Mouse (Mus musculus) stomach, embryonic 16.5 days (tissue): Measurements from ENCODE around the gene Creg2. TPM values are rescaled to one million over a fixed set of nuclear protein-coding genes. Genes with fewer than 3 reads are reported as not detected.

ENCODE experiments used
- ATAC-seq: fragments of 200-750 bp; cut with Nextera tagmentation; 2 replicates; pipeline ENCODE4 v1.8.0; 2017; ENCODE audit warnings: moderate number of reproducible peaks, moderate TSS enrichment; ENCODE audit not compliant: insufficient read depth, low FRiP score
- H3K27ac ChIP-seq: fragments of 300-500 bp; sonication (generic); 2 replicates; pipeline ENCODE4 v1.5.1; 2014; ENCODE audit warnings: low read length
- H3K27me3 ChIP-seq: fragments of 300-500 bp; sonication (generic); 2 replicates; pipeline ENCODE4 v1.6.1; 2014; ENCODE audit warnings: low read length, control low read depth, mixed read lengths; ENCODE audit not compliant: control insufficient read depth, insufficient read depth
- H3K36me3 ChIP-seq: fragments of 300-500 bp; sonication (generic); 2 replicates; pipeline ENCODE4 v1.6.1; 2014; ENCODE audit warnings: low read length; ENCODE audit not compliant: control insufficient read depth, insufficient read depth
- H3K4me1 ChIP-seq: fragments of 300-500 bp; sonication (generic); 2 replicates; pipeline ENCODE4 v1.6.1; 2014; ENCODE audit warnings: low read length, control low read depth, mixed read lengths; ENCODE audit not compliant: control insufficient read depth, insufficient read depth
- H3K4me2 ChIP-seq: fragments of 300-500 bp; sonication (generic); 2 replicates; pipeline ENCODE4 v1.6.1; 2014; ENCODE audit warnings: low read depth, low read length, mixed read lengths
- H3K4me3 ChIP-seq: fragments of 300-500 bp; sonication (generic); replicated peaks from 2 replicates; pipeline ENCODE4 v1.5.1; 2014; ENCODE audit warnings: mild to moderate bottlenecking, low read length
- H3K9ac ChIP-seq: fragments of 300-500 bp; sonication (generic); 2 replicates; pipeline ENCODE4 v1.6.1; 2014; ENCODE audit warnings: low read length
- H3K9me3 ChIP-seq: fragments of 300-500 bp; sonication (generic); replicated peaks from 2 replicates; pipeline ENCODE4 v1.6.1; 2016; ENCODE audit warnings: low read length, control low read depth; ENCODE audit not compliant: control insufficient read depth
- WGBS: fragments of 180-500 bp; shearing (Covaris S2); extraction: QIAGEN DNeasy Blood & Tissue Kit; methylation state at CpG from one replicate; pipeline ENCODE4 v1.1.7; 2014; 5-methylcytosine and 5-hydroxymethylcytosine counted together
- polyA plus RNA-seq: library from polyadenylated mRNA; unstranded; fragments of >200 nt; fragmentation: Nextera tagmentation; extraction: Ambion mirVana; gene quantifications from 2 replicates; pipeline ENCODE4 v1.2.1, GENCODE M21; 2015

Creg2 gene
- 0.29 and 0.34 TPM in 2 replicates for polyA plus RNA-seq

- peak within 1 kb of the TSS; percentile 58 for H3K4me3 ChIP-seq
- H3K9ac ChIP-seq: peak within 1 kb of the TSS; percentile 63
- H3K27me3 ChIP-seq: peaks cover 11% of the 10 kb centered on the region
- WGBS: 43% methylated on average over 9 of the region's 9 CpGs
- H3K27ac ChIP-seq: no peak within 1 kb of the TSS
- H3K4me1 ChIP-seq: peaks cover 9% of the 10 kb centered on the region
- H3K4me2 ChIP-seq: peak within 1 kb of the TSS; percentile 99
- H3K36me3 ChIP-seq: no peaks in the 10 kb centered on the region
- peak; percentile 9; the same call in 1 of the 2 replicates for ATAC-seq
- H3K9me3 ChIP-seq: no peaks in the 10 kb centered on the region
These were observed at the start of gene Creg2 for GRCm38 (mm10) chr1:39651241-39651548. TSS of gene Creg2 (minus strand) at chr1:39651474.

GRCm38 (mm10) chr1:39700599-39701273 lies 49.5 kb upstream of the Creg2 start:
- Histone ChIP-seq H3K9me3 (no peaks in the 10 kb centered on the region), H3K4me3 (no peak overlapping the region), H3K4me1 (peaks cover 11% of the 10 kb centered on the region), H3K27ac (no peak overlapping the region), H3K27me3 (no peaks in the 10 kb centered on the region), H3K4me2 (0 out of 2 replicates have a peak overlapping the region, but pooled peaks have one; percentile 7), H3K9ac (no peak overlapping the region), H3K36me3 (no peaks in the 10 kb centered on the region)
- 29% methylated on average over 7 of the region's 7 CpGs for WGBS
- ATAC-seq: no peak

- Histone ChIP-seq H3K4me3 (no peak overlapping the region), H3K9ac (no peak overlapping the region), H3K27ac (no peak overlapping the region), H3K27me3 (no peaks in the 10 kb centered on the region), H3K9me3 (no peaks in the 10 kb centered on the region), H3K4me1 (peaks cover 17% of the 10 kb centered on the region), H3K36me3 (no peaks in the 10 kb centered on the region), H3K4me2 (no peak overlapping the region)
- peak; percentile 30; the same call in 1 of the 2 replicates for ATAC-seq
- WGBS: 59% methylated on average over 6 of the region's 6 CpGs
These were observed 47.2 kb upstream of the Creg2 start for GRCm38 (mm10) chr1:39698456-39698855.

GRCm38 (mm10) chr1:39695198-39695597 lies 43.9 kb upstream of the Creg2 start:
- peak; percentile 32; the same call in 1 of the 2 replicates for ATAC-seq
- Histone ChIP-seq H3K27ac (no peak overlapping the region), H3K4me2 (no peak overlapping the region), H3K9me3 (no peaks in the 10 kb centered on the region), H3K9ac (no peak overlapping the region), H3K4me1 (0 out of 2 replicates have a peak, but pooled peaks cover 6% of the 10 kb centered on the region), H3K36me3 (no peaks in the 10 kb centered on the region), H3K27me3 (no peaks in the 10 kb centered on the region), H3K4me3 (no peak overlapping the region)
- WGBS: 38% methylated on average over 4 of the region's 4 CpGs

GRCm38 (mm10) chr1:39694756-39695155 lies 43.5 kb upstream of the Creg2 start:
- Histone ChIP-seq H3K4me1 (0 out of 2 replicates have a peak, but pooled peaks cover 6% of the 10 kb centered on the region), H3K27me3 (no peaks in the 10 kb centered on the region), H3K4me2 (no peak overlapping the region), H3K4me3 (no peak overlapping the region), H3K9ac (no peak overlapping the region), H3K9me3 (no peaks in the 10 kb centered on the region), H3K27ac (no peak overlapping the region), H3K36me3 (no peaks in the 10 kb centered on the region)
- ATAC-seq: no peak
- WGBS: 50% methylated on average over 7 of the region's 7 CpGs

GRCm38 (mm10) chr1:39691974-39692373 lies 40.7 kb upstream of the Creg2 start:
- 62% methylated on average over 3 of the region's 3 CpGs for WGBS
- no peak overlapping the region for H3K4me3 ChIP-seq
- no peaks in the 10 kb centered on the region for H3K9me3 ChIP-seq
- H3K27me3 ChIP-seq: no peaks in the 10 kb centered on the region
- ATAC-seq: no peak
- no peak overlapping the region for H3K4me2 ChIP-seq
- H3K36me3 ChIP-seq: no peaks in the 10 kb centered on the region
- H3K9ac ChIP-seq: no peak overlapping the region
- H3K27ac ChIP-seq: no peak overlapping the region
- 0 out of 2 replicates have a peak, but pooled peaks cover 6% of the 10 kb centered on the region for H3K4me1 ChIP-seq

- no peak for ATAC-seq
- no peaks in the 10 kb centered on the region for H3K9me3 ChIP-seq
- no peaks in the 10 kb centered on the region for H3K36me3 ChIP-seq
- no peak overlapping the region for H3K27ac ChIP-seq
- 46% methylated on average over 4 of the region's 4 CpGs for WGBS
- no peaks in the 10 kb centered on the region for H3K27me3 ChIP-seq
- no peak overlapping the region for H3K4me3 ChIP-seq
- no peak overlapping the region for H3K4me2 ChIP-seq
- H3K4me1 ChIP-seq: 0 out of 2 replicates have a peak, but pooled peaks cover 6% of the 10 kb centered on the region
- no peak overlapping the region for H3K9ac ChIP-seq
These were observed 39.8 kb upstream of the Creg2 start for GRCm38 (mm10) chr1:39691061-39691460.

- Histone ChIP-seq H3K27ac (no peak overlapping the region), H3K9ac (no peak overlapping the region), H3K27me3 (no peaks in the 10 kb centered on the region), H3K4me3 (no peak overlapping the region), H3K4me1 (no peaks in the 10 kb centered on the region), H3K4me2 (no peak overlapping the region), H3K9me3 (no peaks in the 10 kb centered on the region), H3K36me3 (no peaks in the 10 kb centered on the region)
- ATAC-seq: no peak
- 62% methylated on average over 6 of the region's 6 CpGs for WGBS
These were observed 37.3 kb upstream of the Creg2 start for GRCm38 (mm10) chr1:39688573-39688972.

- H3K9me3 ChIP-seq: no peaks in the 10 kb centered on the region
- no peaks in the 10 kb centered on the region for H3K4me1 ChIP-seq
- no peak overlapping the region for H3K4me2 ChIP-seq
- no peak overlapping the region for H3K27ac ChIP-seq
- H3K4me3 ChIP-seq: no peak overlapping the region
- WGBS: 49% methylated on average over 9 of the region's 9 CpGs
- no peaks in the 10 kb centered on the region for H3K36me3 ChIP-seq
- H3K9ac ChIP-seq: no peak overlapping the region
- H3K27me3 ChIP-seq: no peaks in the 10 kb centered on the region
- no peak for ATAC-seq
These were observed 36.0 kb upstream of the Creg2 start for GRCm38 (mm10) chr1:39687279-39687678.
